Mouse (Mus musculus) liver, embryonic 11.5 days (tissue): ENCODE measurements around the gene Wnt10b. TPM values are rescaled to one million over a fixed set of nuclear protein-coding genes. Genes with fewer than 3 reads are reported as not detected.
"Not testable (repeated sequence)": the region's sequence is repeated elsewhere in the genome, so short reads cannot be mapped to it uniquely, and the experiment has no call there.

ENCODE experiments used
- ATAC-seq: fragments of 200-750 bp; cut with Nextera tagmentation; replicated peaks from 2 replicates; pipeline ENCODE4 v1.8.0; 2017; ENCODE audit warnings: moderate number of reproducible peaks, mild to moderate bottlenecking, moderate TSS enrichment, moderate library complexity; ENCODE audit not compliant: low FRiP score
- DNase-seq: peaks from one replicate; pipeline ENCODE4 v3.0.0-alpha.2; 2017; ENCODE audit warnings: low spot score
- H3K27ac ChIP-seq: fragments of 300-500 bp; sonication (generic); 2 replicates; pipeline ENCODE4 v1.5.1; 2014; ENCODE audit warnings: mild to moderate bottlenecking, low read depth, low read length, control low read depth
- H3K27me3 ChIP-seq: fragments of 300-500 bp; sonication (generic); replicated peaks from 2 replicates; pipeline ENCODE4 v1.6.1; 2014; ENCODE audit warnings: low read length, mixed read lengths; ENCODE audit not compliant: control insufficient read depth, insufficient read depth
- H3K36me3 ChIP-seq: fragments of 300-500 bp; sonication (generic); 2 replicates; pipeline ENCODE4 v1.6.1; 2014; ENCODE audit warnings: mild to moderate bottlenecking, low read length, moderate library complexity, mixed read lengths; ENCODE audit not compliant: control insufficient read depth, insufficient read depth
- H3K4me1 ChIP-seq: fragments of 300-500 bp; sonication (generic); replicated peaks from 2 replicates; pipeline ENCODE4 v1.6.1; 2014; ENCODE audit warnings: low read length, mixed read lengths; ENCODE audit not compliant: control insufficient read depth, insufficient read depth
- H3K4me2 ChIP-seq: fragments of 300-500 bp; sonication (generic); 2 replicates; pipeline ENCODE4 v1.6.1; 2014; ENCODE audit warnings: mild to moderate bottlenecking, control low read depth, moderate library complexity
- H3K4me3 ChIP-seq: fragments of 300-500 bp; sonication (generic); 2 replicates; pipeline ENCODE4 v1.5.1; 2014; ENCODE audit warnings: low read depth, low read length, control low read depth
- H3K9ac ChIP-seq: fragments of 300-500 bp; sonication (generic); 2 replicates; pipeline ENCODE4 v1.6.1; 2014; ENCODE audit warnings: low read depth, low read length, control low read depth
- H3K9me3 ChIP-seq: fragments of 300-500 bp; sonication (generic); 2 replicates; pipeline ENCODE4 v1.6.1; 2016; ENCODE audit warnings: low read length, inconsistent platforms, mixed read lengths; ENCODE audit not compliant: control insufficient read depth
- WGBS: fragments of 180-500 bp; shearing (Covaris S2); extraction: QIAGEN DNeasy Blood & Tissue Kit; methylation state at CpG from one replicate; pipeline ENCODE4 v1.1.7; 2014; 5-methylcytosine and 5-hydroxymethylcytosine counted together
- polyA plus RNA-seq: library from polyadenylated mRNA; unstranded; fragments of >200 nt; fragmentation: Nextera tagmentation; extraction: Ambion mirVana; gene quantifications from 2 replicates; pipeline ENCODE4 v1.2.1, GENCODE M21; 2014

Wnt10b gene
- polyA plus RNA-seq, result not detected in 2 replicates

DNA sequence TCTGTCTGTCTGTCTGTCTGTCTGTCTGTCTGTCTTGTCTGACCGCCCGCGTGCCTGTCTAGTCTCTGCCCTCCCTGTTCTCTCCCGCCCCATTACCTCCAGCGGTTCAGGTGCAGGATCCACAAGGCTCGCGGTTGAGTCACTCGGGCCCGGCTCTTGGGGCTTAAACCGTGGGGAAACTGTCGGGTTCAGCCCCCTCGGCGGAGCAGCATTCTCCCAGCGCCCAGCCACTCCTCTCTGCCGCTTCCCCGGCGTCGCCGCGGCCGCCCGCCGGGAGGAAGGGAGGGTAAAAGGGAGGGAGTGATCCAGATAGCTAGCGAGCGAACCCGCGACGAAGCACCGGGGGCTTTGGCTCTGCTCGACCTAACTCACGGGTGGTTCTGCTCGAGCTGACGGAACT is at the start of gene Wnt10b:
TSS of gene Wnt10b (minus strand) at position 389 of the 400 bp plus-strand sequence.
- 1% methylated on average over 29 of the region's 33 CpGs for WGBS
- Histone ChIP-seq H3K27ac (no peak within 1 kb of the TSS), H3K9me3 (no peaks in the 10 kb centered on the region), H3K36me3 (no peaks in the 10 kb centered on the region), H3K9ac (no peak within 1 kb of the TSS), H3K4me1 (peaks cover 17% of the 10 kb centered on the region), H3K4me3 (peak within 1 kb of the TSS; percentile 10), H3K27me3 (peaks cover 94% of the 10 kb centered on the region), H3K4me2 (peak within 1 kb of the TSS; percentile 43)
- DNase-seq (no peak), ATAC-seq (no peak)

DNA sequence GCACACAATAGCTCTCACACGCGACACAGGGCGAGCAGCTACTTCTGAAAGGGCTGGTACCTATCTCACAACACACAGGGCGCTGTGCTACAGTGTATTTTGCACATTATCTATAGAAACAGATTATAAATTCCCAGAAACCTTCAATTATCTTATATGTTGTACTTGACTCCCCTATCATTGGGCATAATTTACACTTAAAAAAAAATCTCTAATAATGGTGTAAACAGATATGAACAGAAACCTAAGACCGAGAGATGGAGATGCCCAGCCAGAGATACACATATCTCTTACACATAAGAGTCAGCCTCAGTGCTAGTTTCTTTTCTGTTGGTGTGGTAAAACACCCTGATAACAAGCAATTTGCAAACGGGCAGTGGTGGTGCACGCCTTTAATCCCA is 49.7 kb upstream of the Wnt10b start:
- H3K4me2 ChIP-seq, result peak overlapping the region; percentile 58
- H3K27ac ChIP-seq, result peak overlapping the region; percentile 82
- H3K9me3 ChIP-seq, result no peaks in the 10 kb centered on the region
- peaks cover 18% of the 10 kb centered on the region for H3K36me3 ChIP-seq
- DNase-seq (no peak), ATAC-seq (peak; percentile 79)
- H3K27me3 ChIP-seq, result no peaks in the 10 kb centered on the region
- WGBS, result 55% methylated on average over 7 of the region's 7 CpGs
- peak overlapping the region; percentile 5; the same call in 1 of the 2 replicates for H3K4me3 ChIP-seq
- H3K4me1 ChIP-seq, result peaks cover 40% of the 10 kb centered on the region
- H3K9ac ChIP-seq, result no peak overlapping the region

DNA sequence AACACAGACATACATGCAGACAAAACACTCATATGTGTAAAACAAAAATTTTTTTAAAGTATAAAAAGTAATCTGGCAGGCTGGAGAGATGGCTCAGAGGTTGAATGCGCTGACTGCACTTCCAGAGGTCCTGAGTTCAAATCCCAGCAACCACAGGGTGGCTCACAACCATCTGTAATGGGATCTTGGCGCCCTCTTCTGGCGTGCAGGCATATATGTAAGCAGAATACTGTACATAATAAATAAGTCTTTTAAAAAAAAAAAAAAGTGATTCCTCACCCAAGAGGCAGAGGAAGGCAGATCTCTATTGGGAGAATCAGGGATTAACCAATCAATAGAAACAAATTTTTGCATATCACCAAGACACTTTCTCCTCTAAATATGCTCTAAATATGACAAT is 45.5 kb upstream of the Wnt10b start:
- Histone ChIP-seq H3K9ac (no peak overlapping the region), H3K4me3 (no peak overlapping the region), H3K27me3 (no peaks in the 10 kb centered on the region), H3K9me3 (no peaks in the 10 kb centered on the region), H3K4me2 (no peak overlapping the region), H3K27ac (no peak overlapping the region), H3K4me1 (peaks cover 20% of the 10 kb centered on the region), H3K36me3 (peaks cover 27% of the 10 kb centered on the region)
- 67% methylated on average over 3 of the region's 3 CpGs for WGBS
- no peak for DNase-seq
- no peak for ATAC-seq

DNA sequence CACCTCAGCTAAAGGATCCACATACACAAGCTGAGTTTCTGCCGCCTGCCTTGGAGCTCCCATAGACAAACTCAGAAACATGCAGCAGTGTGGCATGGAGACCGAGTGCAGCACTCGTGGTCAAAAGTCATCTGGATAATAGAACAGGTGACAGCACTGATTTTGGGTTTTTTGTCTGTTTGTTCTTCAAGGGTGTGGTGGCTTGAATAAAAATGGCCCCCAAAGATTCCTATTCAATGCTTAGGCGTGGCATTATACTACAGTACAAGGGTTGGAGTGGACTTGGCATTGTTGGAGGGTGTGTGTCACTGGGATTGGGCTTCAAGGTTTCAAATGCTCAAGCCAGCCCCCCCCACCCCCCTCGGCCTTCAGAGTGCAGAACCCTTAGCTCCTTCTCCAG is 44.2 kb upstream of the Wnt10b start:
- Histone ChIP-seq H3K27me3 (no peaks in the 10 kb centered on the region), H3K27ac (no peak overlapping the region), H3K4me3 (no peak overlapping the region), H3K9me3 (no peaks in the 10 kb centered on the region), H3K4me2 (no peak overlapping the region), H3K36me3 (peaks cover 27% of the 10 kb centered on the region), H3K4me1 (peaks cover 9% of the 10 kb centered on the region), H3K9ac (no peak overlapping the region)
- WGBS, result 83% methylated on average over 5 of the region's 5 CpGs
- no peak for ATAC-seq
- DNase-seq, result no peak

DNA sequence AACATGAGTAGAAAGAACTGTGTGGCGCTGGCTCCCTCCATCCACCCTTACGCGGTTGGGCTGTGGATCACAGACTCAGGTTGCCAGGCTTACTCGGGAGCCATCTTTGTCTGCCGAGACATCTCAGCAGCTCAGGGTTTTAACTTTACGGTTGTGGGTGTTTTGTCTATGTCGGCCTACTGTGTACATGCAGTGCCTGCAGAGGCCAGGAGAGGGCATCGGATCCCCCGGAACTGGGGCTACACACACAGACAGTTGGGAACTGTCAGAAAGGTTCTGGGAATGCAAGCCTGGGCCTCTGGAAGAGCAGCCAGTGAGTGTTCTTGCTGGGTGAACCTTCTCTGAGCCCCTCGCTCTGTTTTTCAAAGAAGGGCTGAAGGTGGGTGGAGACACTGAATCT is 43.5 kb upstream of the Wnt10b start:
- H3K36me3 ChIP-seq, result peaks cover 31% of the 10 kb centered on the region
- DNase-seq, result no peak

DNA sequence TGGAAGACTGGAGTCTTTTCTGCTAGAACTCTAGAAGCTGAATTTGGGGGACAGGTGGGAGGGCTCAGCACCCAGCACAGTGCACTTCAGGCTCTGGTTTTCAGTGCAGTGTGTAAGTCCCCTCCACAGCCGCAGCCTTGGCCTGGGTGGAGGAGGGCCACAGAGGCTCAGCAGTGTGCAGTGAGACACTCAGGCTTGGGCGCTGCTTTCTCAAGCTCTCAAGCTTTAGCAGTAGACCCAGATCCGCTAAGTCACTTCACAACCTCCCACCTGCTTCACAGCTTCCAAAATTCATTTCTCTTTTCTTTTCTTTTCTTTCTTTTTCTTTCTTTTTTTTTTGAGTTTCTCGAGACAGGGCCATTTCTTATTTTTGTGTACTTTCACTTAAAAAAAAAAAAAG is 43.0 kb upstream of the Wnt10b start:
- DNase-seq, result no peak
- no peak overlapping the region for H3K27ac ChIP-seq
- no peaks in the 10 kb centered on the region for H3K9me3 ChIP-seq
- H3K4me2 ChIP-seq, result no peak overlapping the region
- no peak for ATAC-seq
- no peaks in the 10 kb centered on the region for H3K27me3 ChIP-seq
- H3K36me3 ChIP-seq, result peaks cover 32% of the 10 kb centered on the region
- WGBS, result 87% methylated on average over 4 of the region's 4 CpGs
- H3K4me3 ChIP-seq, result no peak overlapping the region
- H3K9ac ChIP-seq, result no peak overlapping the region
- H3K4me1 ChIP-seq, result no peaks in the 10 kb centered on the region

More for the DNA sequence above, 43.5 kb upstream of the Wnt10b start:
- WGBS, result 53% methylated on average over 10 of the region's 10 CpGs
- Histone ChIP-seq H3K9ac (no peak overlapping the region), H3K9me3 (no peaks in the 10 kb centered on the region), H3K4me3 (no peak overlapping the region), H3K4me2 (no peak overlapping the region), H3K4me1 (peaks cover 2% of the 10 kb centered on the region), H3K27ac (no peak overlapping the region), H3K27me3 (no peaks in the 10 kb centered on the region)
- no peak for ATAC-seq

DNA sequence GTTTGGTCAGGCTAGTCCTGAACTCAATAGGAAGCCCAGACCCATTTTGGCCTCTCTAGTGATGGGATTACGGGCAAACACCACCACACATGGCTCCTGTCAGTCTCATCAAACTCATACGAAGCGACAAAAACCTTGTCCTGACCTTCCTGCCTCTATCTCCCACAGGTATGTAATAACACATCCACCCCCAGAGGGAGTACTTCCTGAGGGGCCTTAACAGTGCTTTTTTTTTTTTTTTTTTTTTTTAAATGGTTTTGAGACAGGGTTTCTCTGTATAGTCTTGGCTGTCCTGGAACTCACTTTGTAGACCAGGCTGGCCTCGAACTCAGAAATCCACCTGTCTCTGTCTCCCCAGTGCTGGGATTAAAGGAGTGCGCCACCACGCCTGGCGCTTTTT is 40.2 kb upstream of the Wnt10b start:
- Histone ChIP-seq H3K27me3 (no peaks in the 10 kb centered on the region), H3K27ac (no peak overlapping the region), H3K9ac (no peak overlapping the region), H3K4me3 (no peak overlapping the region), H3K4me1 (no peaks in the 10 kb centered on the region), H3K36me3 (peaks cover 30% of the 10 kb centered on the region), H3K4me2 (no peak overlapping the region), H3K9me3 (no peaks in the 10 kb centered on the region)
- DNase-seq (no peak), ATAC-seq (no peak)
- 91% methylated on average over 7 of the region's 7 CpGs for WGBS

DNA sequence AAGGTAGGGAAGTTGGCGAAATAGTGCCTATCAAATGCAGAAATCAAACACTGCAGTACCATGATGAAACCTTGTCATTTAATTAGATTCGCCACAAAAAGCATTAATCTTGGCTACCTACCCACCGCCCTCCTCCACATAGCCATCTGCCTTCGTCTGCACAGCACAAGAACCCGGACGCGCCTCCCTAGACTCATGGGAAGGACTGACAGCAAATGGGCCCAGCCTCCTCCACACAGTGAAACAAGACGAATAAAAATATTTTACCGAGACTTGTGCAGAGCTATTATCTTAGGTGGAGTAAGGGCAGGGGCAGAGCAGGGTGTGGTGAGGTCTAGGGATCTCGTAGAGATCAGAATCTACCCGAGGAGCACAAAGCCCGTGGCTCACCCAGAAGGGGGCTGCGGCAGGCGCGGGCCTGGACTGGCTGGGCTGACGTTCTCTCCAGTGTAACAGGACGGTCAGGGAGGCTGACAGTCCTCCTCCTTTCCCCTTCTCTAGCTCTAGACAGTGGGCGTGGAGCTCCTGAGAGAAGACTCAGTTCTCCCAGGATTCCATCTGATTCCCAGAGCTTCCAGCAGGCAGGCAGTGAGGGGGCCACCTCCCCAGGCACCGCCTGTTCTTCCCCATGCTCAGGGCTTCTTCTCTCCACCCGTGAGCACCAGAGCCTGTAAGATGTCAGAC is 34.9 kb upstream of the Wnt10b start:
- 81% methylated on average over 20 of the region's 20 CpGs for WGBS
- no peak overlapping the region for H3K4me3 ChIP-seq
- no peak overlapping the region for H3K27ac ChIP-seq
- H3K9me3 ChIP-seq, result no peaks in the 10 kb centered on the region
- H3K9ac ChIP-seq, result no peak overlapping the region
- ATAC-seq (no peak), DNase-seq (no peak)
- H3K36me3 ChIP-seq, result peaks cover 27% of the 10 kb centered on the region
- no peak overlapping the region for H3K4me2 ChIP-seq
- peaks cover 7% of the 10 kb centered on the region for H3K4me1 ChIP-seq
- peaks cover 23% of the 10 kb centered on the region for H3K27me3 ChIP-seq

DNA sequence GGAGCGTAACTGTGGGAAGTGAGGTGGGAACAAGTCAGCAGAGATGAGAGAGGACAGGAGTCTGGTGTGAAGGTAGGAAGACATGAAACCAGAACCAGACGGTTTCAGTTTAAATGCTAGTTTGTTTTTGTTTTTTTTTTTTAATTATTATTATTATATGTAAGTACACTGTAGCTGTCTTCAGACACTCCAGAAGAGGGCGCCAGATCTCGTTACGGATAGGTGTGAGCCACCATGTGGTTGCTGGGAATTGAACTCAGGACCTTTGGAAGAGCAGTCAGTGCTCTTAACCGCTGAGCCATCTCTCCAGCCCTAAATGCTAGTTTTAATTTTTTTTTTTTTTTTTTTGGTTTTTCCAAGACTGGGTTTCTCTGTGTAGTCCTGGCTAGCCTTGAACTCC is 32.3 kb upstream of the Wnt10b start:
- H3K27ac ChIP-seq, H3K9me3 ChIP-seq, DNase-seq, ATAC-seq, H3K4me2 ChIP-seq, H3K4me3 ChIP-seq, H3K9ac ChIP-seq: not testable (repeated sequence)
- Histone ChIP-seq H3K27me3 (peaks cover 50% of the 10 kb centered on the region), H3K36me3 (peaks cover 15% of the 10 kb centered on the region), H3K4me1 (peaks cover 30% of the 10 kb centered on the region)
- WGBS, result 62% methylated on average over 6 of the region's 6 CpGs
